9 mouse cellular contexts compared by ENCODE assay signal in genomic region chr4:117867823-117868222, GRCm38 (mm10). TPM values are rescaled to one million over a fixed set of nuclear protein-coding genes. Genes with fewer than 3 reads are reported as not detected.
DNase-seq lines count a peak whose midpoint lies in the region; ATAC-seq and TF ChIP-seq lines count a peak whose summit lies in the region.
"Had no signal": no experiment of that assay in that cellular context is flagged by ENCODE, and none has a peak within 500 bp of the region (broad histone marks: within the 10 kb centered on the region; RNA-seq: fewer than 3 reads in every experiment).

No protein-coding gene starts in this region.

- ATAC-seq in erythroid progenitor cell, adult 5-6 weeks (replicated peaks; ENCODE audit: low FRiP score, poor library complexity, severe bottlenecking), result 0 out of 2 replicates have a peak, but pooled peaks have one; percentile 12
- no peak for ATAC-seq in limb, embryonic 13.5 days (ENCODE audit: low FRiP score, low read depth)
- no peak for ATAC-seq in midbrain, embryonic 14.5 days (ENCODE audit: low FRiP score, low TSS enrichment)

- no peaks in the 10 kb centered on the region for H3K27me3 ChIP-seq in kidney, adult 2 months (replicated peaks; ENCODE audit: control insufficient read depth, insufficient read depth, low read length)
- H3K27me3 ChIP-seq in limb, embryonic 13.5 days, result no peaks in the 10 kb centered on the region
- H3K27me3 ChIP-seq in midbrain, embryonic 14.5 days (ENCODE audit: control insufficient read depth, insufficient read depth, low read length), result no peaks in the 10 kb centered on the region

- no peaks in the 10 kb centered on the region for H3K9me3 ChIP-seq in limb, embryonic 13.5 days
- H3K9me3 ChIP-seq in midbrain, embryonic 14.5 days (ENCODE audit: control insufficient read depth, low read length), result no peaks in the 10 kb centered on the region

- H3K36me3 ChIP-seq in kidney, adult 2 months (ENCODE audit: control insufficient read depth, insufficient read depth, low read length), result no peaks in the 10 kb centered on the region
- peaks cover 22% of the 10 kb centered on the region for H3K36me3 ChIP-seq in limb, embryonic 13.5 days
- no peaks in the 10 kb centered on the region for H3K36me3 ChIP-seq in midbrain, embryonic 14.5 days (ENCODE audit: control insufficient read depth, insufficient read depth, low read length)

- peak overlapping the region; percentile 35; the same call in 1 of the 2 replicates for H3K4me2 ChIP-seq in limb, embryonic 13.5 days (replicated peaks)
- peak overlapping the region; percentile 17; the same call in 1 of the 2 replicates for H3K4me2 ChIP-seq in midbrain, embryonic 14.5 days (ENCODE audit: low read length)

- H3K4me3 ChIP-seq in kidney, adult 2 months (ENCODE audit: insufficient read depth, low read depth, low read length), result no peak overlapping the region
- peak overlapping the region; percentile 10; the same call in 1 of the 2 replicates for H3K4me3 ChIP-seq in limb, embryonic 13.5 days
- no peak overlapping the region for H3K4me3 ChIP-seq in midbrain, embryonic 14.5 days (replicated peaks; ENCODE audit: low read depth, low read length)

- intact Hi-C loops in heart, postnatal 36 days (cut with DNase I), result loop anchor here (1.0 to 10.0 kb wide), 2 partner anchors 39 to 163 kb away; no protein-coding TSS in a partner anchor

- H3K9ac ChIP-seq in limb, embryonic 13.5 days, result no peak overlapping the region
- no peak overlapping the region; the same call in 1 of the 2 replicates for H3K9ac ChIP-seq in midbrain, embryonic 14.5 days (replicated peaks; ENCODE audit: low read length)

- peak; percentile 71 for TF ChIP-seq CTCF in kidney, adult 2 months (conservative IDR thresholded peaks at IDR 0.05; ENCODE audit: insufficient read depth, insufficient read length, low read depth, low read length)

- no peak overlapping the region for H3K27ac ChIP-seq in kidney, adult 2 months (ENCODE audit: insufficient read depth, low read depth, low read length)
- H3K27ac ChIP-seq in limb, embryonic 13.5 days, result no peak overlapping the region
- H3K27ac ChIP-seq in midbrain, embryonic 14.5 days (replicated peaks; ENCODE audit: low read depth, low read length), result no peak overlapping the region
- H3K27ac ChIP-seq: macrophage had no signal

- H3K4me1 ChIP-seq in kidney, adult 2 months (ENCODE audit: control insufficient read depth, insufficient read depth, low read length), result peaks cover 4% of the 10 kb centered on the region; the same call in 1 of the 2 replicates
- peaks cover 25% of the 10 kb centered on the region for H3K4me1 ChIP-seq in limb, embryonic 13.5 days
- H3K4me1 ChIP-seq in midbrain, embryonic 14.5 days (ENCODE audit: control insufficient read depth, insufficient read depth, low read length), result no peaks in the 10 kb centered on the region

- WGBS in kidney, adult 2 months, result 21% methylated on average over 24 of the region's 24 CpGs
- 17% methylated on average over 24 of the region's 24 CpGs for WGBS in limb, embryonic 13.5 days
- WGBS in midbrain, embryonic 14.5 days, result 19% methylated on average over 24 of the region's 24 CpGs

- peak; percentile 66 for DNase-seq in kidney, adult 2 months
- no peak for DNase-seq in kidney, adult 11 months
- DNase-seq in adrenal gland, adult 2 months, result peak; percentile 56
- DNase-seq in heart, postnatal 36 days, result peak; percentile 66 to 70
- DNase-seq in midbrain, embryonic 14.5 days, result peak; percentile 82
- peak; percentile 62 for DNase-seq in thymus, postnatal 14 days

- TF ChIP-seq POLR2A in kidney, adult 2 months (IDR thresholded peaks at IDR 0.05; ENCODE audit: low read depth, low read length), result no peak

RNA-seq across cellular contexts. Expression of gene Ccdc24, which starts 4.5 kb away (rescaled TPM):
- 2.9 and 3.3 TPM in 2 replicates for polyA plus RNA-seq in kidney, adult 2 months (2012; rRNA removed)
- total RNA-seq in adrenal gland, adult 2 months (2021), result 1 to 10 TPM in 1 of 2 experiments, under 1 TPM in 1; 0.52 to 1.1 TPM
- 2.4 and 2.5 TPM in 2 replicates for polyA plus RNA-seq in adrenal gland, adult 2 months (2012; rRNA removed)
- 1.3 TPM in 1 of 2 replicates, not detected in the other for total RNA-seq in erythroid progenitor cell, adult 5-6 weeks (2015; ENCODE audit: low replicate concordance)
- 0.98 and 17.2 TPM in 2 replicates for total RNA-seq in erythroid progenitor cell, adult 5-6 weeks (2017; ENCODE audit: low replicate concordance)
- total RNA-seq in heart, postnatal 36 days (2021), result under 1 TPM; 0.08 to 0.33 TPM
- polyA plus RNA-seq in limb, embryonic 13.5 days (2015; fragmentation: Nextera tagmentation; extraction: Ambion mirVana), result 1.3 and 1.7 TPM in 2 replicates
- 3.0 TPM in 2 replicates for polyA plus RNA-seq in midbrain, embryonic 14.5 days (2014; fragmentation: Nextera tagmentation; extraction: Ambion mirVana)
- polyA plus RNA-seq: macrophage had no signal

RNA-seq across cellular contexts. Expression of gene B4galt2, which starts 15.5 kb away (rescaled TPM):
- 4.9 and 9.8 TPM in 2 replicates for polyA plus RNA-seq in kidney, adult 2 months (2012; rRNA removed)
- 10 to 100 TPM in 1 of 2 experiments, 1 to 10 TPM in 1; 8.7 to 12.1 TPM for total RNA-seq in adrenal gland, adult 2 months (2021)
- polyA plus RNA-seq in adrenal gland, adult 2 months (2012; rRNA removed), result 63.8 and 65.8 TPM in 2 replicates
- not detected in 2 replicates for total RNA-seq in erythroid progenitor cell, adult 5-6 weeks (2015; ENCODE audit: low replicate concordance)
- total RNA-seq in erythroid progenitor cell, adult 5-6 weeks (2017; ENCODE audit: low replicate concordance), result 0.45 TPM in 1 of 2 replicates, not detected in the other
- 1 to 10 TPM; 4.7 to 5.2 TPM for total RNA-seq in heart, postnatal 36 days (2021)
- 32.8 and 35.1 TPM in 2 replicates for polyA plus RNA-seq in limb, embryonic 13.5 days (2015; fragmentation: Nextera tagmentation; extraction: Ambion mirVana)
- polyA plus RNA-seq in midbrain, embryonic 14.5 days (2014; fragmentation: Nextera tagmentation; extraction: Ambion mirVana), result 78.1 and 94.2 TPM in 2 replicates

RNA-seq across cellular contexts. Expression of gene Atp6v0b, which starts 19.3 kb away (rescaled TPM):
- 768 and 777 TPM in 2 replicates for polyA plus RNA-seq in kidney, adult 2 months (2012; rRNA removed)
- total RNA-seq in adrenal gland, adult 2 months (2021), result 100 to 1,000 TPM; 208 to 226 TPM
- 597 and 627 TPM in 2 replicates for polyA plus RNA-seq in adrenal gland, adult 2 months (2012; rRNA removed)
- total RNA-seq in erythroid progenitor cell, adult 5-6 weeks (2015; ENCODE audit: low replicate concordance), result 288 and 327 TPM in 2 replicates
- 61.0 and 77.4 TPM in 2 replicates for total RNA-seq in erythroid progenitor cell, adult 5-6 weeks (2017; ENCODE audit: low replicate concordance)
- 100 to 1,000 TPM; 116 to 120 TPM for total RNA-seq in heart, postnatal 36 days (2021)
- 176 and 184 TPM in 2 replicates for polyA plus RNA-seq in limb, embryonic 13.5 days (2015; fragmentation: Nextera tagmentation; extraction: Ambion mirVana)
- 528 and 640 TPM in 2 replicates for polyA plus RNA-seq in midbrain, embryonic 14.5 days (2014; fragmentation: Nextera tagmentation; extraction: Ambion mirVana)

RNA-seq across cellular contexts. Expression of gene Dph2, which starts 24.0 kb away (rescaled TPM):
- 9.4 and 10.1 TPM in 2 replicates for polyA plus RNA-seq in kidney, adult 2 months (2012; rRNA removed)
- 1 to 10 TPM; 9.5 to 9.7 TPM for total RNA-seq in adrenal gland, adult 2 months (2021)
- polyA plus RNA-seq in adrenal gland, adult 2 months (2012; rRNA removed), result 16.5 and 18.9 TPM in 2 replicates
- 0.72 and 0.84 TPM in 2 replicates for total RNA-seq in erythroid progenitor cell, adult 5-6 weeks (2015; ENCODE audit: low replicate concordance)
- 1.2 and 5.9 TPM in 2 replicates for total RNA-seq in erythroid progenitor cell, adult 5-6 weeks (2017; ENCODE audit: low replicate concordance)
- total RNA-seq in heart, postnatal 36 days (2021), result 1 to 10 TPM; 2.9 to 5.0 TPM
- 16.8 and 18.4 TPM in 2 replicates for polyA plus RNA-seq in limb, embryonic 13.5 days (2015; fragmentation: Nextera tagmentation; extraction: Ambion mirVana)
- 20.6 and 26.1 TPM in 2 replicates for polyA plus RNA-seq in midbrain, embryonic 14.5 days (2014; fragmentation: Nextera tagmentation; extraction: Ambion mirVana)

RNA-seq across cellular contexts. Expression of gene Slc6a9, which starts 33.5 kb away (rescaled TPM):
- 19.2 and 25.7 TPM in 2 replicates for polyA plus RNA-seq in kidney, adult 2 months (2012; rRNA removed)
- 10 to 100 TPM in 1 of 2 experiments, 1 to 10 TPM in 1; 9.0 to 14.5 TPM for total RNA-seq in adrenal gland, adult 2 months (2021)
- polyA plus RNA-seq in adrenal gland, adult 2 months (2012; rRNA removed), result 29.7 and 39.7 TPM in 2 replicates
- total RNA-seq in erythroid progenitor cell, adult 5-6 weeks (2015; ENCODE audit: low replicate concordance), result 273 and 276 TPM in 2 replicates
- total RNA-seq in erythroid progenitor cell, adult 5-6 weeks (2017; ENCODE audit: low replicate concordance), result 282 and 375 TPM in 2 replicates
- 1 to 10 TPM; 4.3 to 4.7 TPM for total RNA-seq in heart, postnatal 36 days (2021)
- polyA plus RNA-seq in limb, embryonic 13.5 days (2015; fragmentation: Nextera tagmentation; extraction: Ambion mirVana), result 15.6 and 17.2 TPM in 2 replicates
- polyA plus RNA-seq in midbrain, embryonic 14.5 days (2014; fragmentation: Nextera tagmentation; extraction: Ambion mirVana), result 18.4 and 26.4 TPM in 2 replicates
- polyA plus RNA-seq: macrophage had no signal
